Mouse (Mus musculus) gastrocnemius, adult 18-20 months (tissue): Measurements from ENCODE around the gene Mc3r. TPM values are rescaled to one million over a fixed set of nuclear protein-coding genes. Genes with fewer than 3 reads are reported as not detected.

Experiments
- DNase-seq: peaks from one replicate; pipeline ENCODE4 v3.0.0; 2021; ENCODE audit warnings: low spot score
- total RNA-seq, 2 experiments: library from RNA; stranded (reverse); gene quantifications; 2 replicates each; pipeline ENCODE4 v1.2.3; 2021

Mc3r gene
- total RNA-seq, 2 experiments from 2014 or later: not detected

GRCm38 (mm10) chr2:172256418-172256817 is 8.1 kb downstream of the Mc3r start:
- no peak for DNase-seq

- DNase-seq: no peak
Measured at GRCm38 (mm10) chr2:172256956-172257355, 8.7 kb downstream of the Mc3r start.

- DNase-seq: no peak
Measured at GRCm38 (mm10) chr2:172257471-172258065, 9.3 kb downstream of the Mc3r start.

GRCm38 (mm10) chr2:172260064-172260463 is 11.8 kb downstream of the Mc3r start:
- no peak for DNase-seq

GRCm38 (mm10) chr2:172261441-172261840 is 13.1 kb downstream of the Mc3r start:
- DNase-seq: no peak

- no peak for DNase-seq
Measured at GRCm38 (mm10) chr2:172263216-172263615, 14.9 kb downstream of the Mc3r start.

- DNase-seq: no peak
Measured at GRCm38 (mm10) chr2:172269907-172270306, 21.6 kb downstream of the Mc3r start.

GRCm38 (mm10) chr2:172270485-172270944 is 22.2 kb downstream of the Mc3r start:
- no peak for DNase-seq

- no peak for DNase-seq
Measured at GRCm38 (mm10) chr2:172270974-172271697, 22.8 kb downstream of the Mc3r start.

GRCm38 (mm10) chr2:172274662-172275061 is 26.4 kb downstream of the Mc3r start:
- DNase-seq: no peak

GRCm38 (mm10) chr2:172276155-172276554 is 27.9 kb downstream of the Mc3r start:
- DNase-seq: no peak

- no peak for DNase-seq
Measured at GRCm38 (mm10) chr2:172278979-172279378, 30.7 kb downstream of the Mc3r start.

GRCm38 (mm10) chr2:172282071-172282710 is 33.9 kb downstream of the Mc3r start:
- no peak for DNase-seq

GRCm38 (mm10) chr2:172287715-172288114 is 39.4 kb downstream of the Mc3r start:
- DNase-seq: no peak

GRCm38 (mm10) chr2:172288965-172289364 is 40.7 kb downstream of the Mc3r start:
- DNase-seq: no peak

- DNase-seq: no peak
Measured at GRCm38 (mm10) chr2:172289632-172290031, 41.3 kb downstream of the Mc3r start.

- DNase-seq: no peak
Measured at GRCm38 (mm10) chr2:172290474-172290873, 42.2 kb downstream of the Mc3r start.

- DNase-seq: no peak
Measured at GRCm38 (mm10) chr2:172291025-172291424, 42.7 kb downstream of the Mc3r start.

GRCm38 (mm10) chr2:172291755-172292524 is 43.6 kb downstream of the Mc3r start:
- DNase-seq: no peak

GRCm38 (mm10) chr2:172292525-172293405 is 44.5 kb downstream of the Mc3r start:
- DNase-seq: no peak

GRCm38 (mm10) chr2:172298083-172298482 is 49.8 kb downstream of the Mc3r start:
- DNase-seq: no peak
